Mouse (Mus musculus) right cerebral cortex, adult 18-20 months (tissue): ENCODE measurements at regions not wholly inside any gene's neighbourhood (a gene's known extent, or its start where the extent isn't known, plus 50 kb on each side); places are given as distances from the start of the nearest gene placed in this dataset.
A peak's percentile ranks its signal among the peaks of the same experiment; 100 is the strongest.
"Not testable (repeated sequence)": the region's sequence is repeated elsewhere in the genome, so short reads cannot be mapped to it uniquely, and the experiment has no call there.

Source experiments
- DNase-seq: peaks from one replicate; pipeline ENCODE4 v3.0.0; 2022; ENCODE audit warnings: mixed read lengths

GRCm38 (mm10) chr8:20812164-20812872, 80.2 kb upstream of the Defb33 start:
- DNase-seq, result peak; percentile 28

- not testable (repeated sequence) for DNase-seq
These were observed 79.0 kb upstream of the Defb33 start for GRCm38 (mm10) chr8:20813493-20813892.

- peak; percentile 26 for DNase-seq
These were observed 70.0 kb upstream of the Defb33 start for GRCm38 (mm10) chr8:20822434-20822833.

GRCm38 (mm10) chr8:20823219-20823618, 69.2 kb upstream of the Defb33 start:
- not testable (repeated sequence) for DNase-seq

GRCm38 (mm10) chr8:20839481-20839880, 53.0 kb upstream of the Defb33 start:
- not testable (repeated sequence) for DNase-seq
